Mouse (Mus musculus): ENCODE results near the gene Plekhj1.

GRCm38 (mm10) chr10:80810084-80810483 is 11.7 kb upstream of the Plekhj1 start:
- TF ChIP-seq CTCF (IDR thresholded peaks at IDR 0.05; ENCODE audit: low read depth, low read length) = no peak
- no peak for TF ChIP-seq POLR2A (IDR thresholded peaks at IDR 0.05; ENCODE audit: borderline replicate concordance, low read depth, low read length)

Data from bone marrow macrophage, adult 2 months (primary cell).